Mouse (Mus musculus) embryo, embryonic 11.5 days (tissue): ENCODE measurements around the gene H2al1m.
"Not testable (repeated sequence)": the region's sequence is repeated elsewhere in the genome, so short reads cannot be mapped to it uniquely, and the experiment has no call there.

Source experiments
- DNase-seq: peaks from one replicate; pipeline ENCODE4 v3.0.0-alpha.2; 2012; ENCODE audit warnings: low read depth, low spot score

H2al1m gene

GRCm38 (mm10) chrX:9283464-9283863, at the start of gene H2al1m:
H2al1m (plus strand) TSS chrX:9283764.
- not testable (repeated sequence) for DNase-seq

GRCm38 (mm10) chrX:9240737-9241591, 42.6 kb upstream of the H2al1m start:
- DNase-seq, result no peak

GRCm38 (mm10) chrX:9243381-9243864, 40.1 kb upstream of the H2al1m start:
- no peak for DNase-seq

- DNase-seq, result peak; percentile 4
Observed at GRCm38 (mm10) chrX:9244603-9245336, 38.8 kb upstream of the H2al1m start.

- no peak for DNase-seq
Observed at GRCm38 (mm10) chrX:9248911-9249310, 34.7 kb upstream of the H2al1m start.

GRCm38 (mm10) chrX:9253990-9254389, 29.6 kb upstream of the H2al1m start:
- DNase-seq, result no peak

GRCm38 (mm10) chrX:9254901-9255300, 28.7 kb upstream of the H2al1m start:
- no peak for DNase-seq

GRCm38 (mm10) chrX:9256766-9257165, 26.8 kb upstream of the H2al1m start, which contains the start of gene Gm14862:
Gm14862 (minus strand) TSS chrX:9256899.
- DNase-seq, result no peak

- no peak for DNase-seq
Observed at GRCm38 (mm10) chrX:9257831-9258230, 25.7 kb upstream of the H2al1m start.

GRCm38 (mm10) chrX:9259267-9259666, 24.3 kb upstream of the H2al1m start:
- no peak for DNase-seq

GRCm38 (mm10) chrX:9271112-9271511, 12.5 kb upstream of the H2al1m start:
- DNase-seq, result no peak

- DNase-seq, result no peak
Observed at GRCm38 (mm10) chrX:9271947-9272459, 11.6 kb upstream of the H2al1m start.

- DNase-seq, result peak; percentile 24
Observed at GRCm38 (mm10) chrX:9272460-9273361, 10.9 kb upstream of the H2al1m start, which contains the start of gene Xk. Xk (plus strand) TSS chrX:9272756.

GRCm38 (mm10) chrX:9273377-9274002, 10.1 kb upstream of the H2al1m start:
- no peak for DNase-seq

GRCm38 (mm10) chrX:9274321-9274720, 9.2 kb upstream of the H2al1m start:
- no peak for DNase-seq

GRCm38 (mm10) chrX:9293140-9293829, 9.7 kb downstream of the H2al1m start:
- not testable (repeated sequence) for DNase-seq

GRCm38 (mm10) chrX:9298413-9298864, 14.9 kb downstream of the H2al1m start:
- DNase-seq, result no peak

GRCm38 (mm10) chrX:9302791-9303190, 19.2 kb downstream of the H2al1m start:
- no peak for DNase-seq

GRCm38 (mm10) chrX:9303455-9303854, 19.9 kb downstream of the H2al1m start:
- no peak for DNase-seq

GRCm38 (mm10) chrX:9316457-9316856, 32.9 kb downstream of the H2al1m start:
- not testable (repeated sequence) for DNase-seq
